Mouse (Mus musculus) MN1 (cell line): Measurements from ENCODE around the gene Gm5072.
"Not testable (repeated sequence)": the region's sequence is repeated elsewhere in the genome, so short reads cannot be mapped to it uniquely, and the experiment has no call there.

ENCODE experiments used
- DNase-seq: peaks from one replicate; pipeline ENCODE4 v3.0.0-alpha.2; 2016; ENCODE audit warnings: low spot score

The Gm5072 gene

DNA sequence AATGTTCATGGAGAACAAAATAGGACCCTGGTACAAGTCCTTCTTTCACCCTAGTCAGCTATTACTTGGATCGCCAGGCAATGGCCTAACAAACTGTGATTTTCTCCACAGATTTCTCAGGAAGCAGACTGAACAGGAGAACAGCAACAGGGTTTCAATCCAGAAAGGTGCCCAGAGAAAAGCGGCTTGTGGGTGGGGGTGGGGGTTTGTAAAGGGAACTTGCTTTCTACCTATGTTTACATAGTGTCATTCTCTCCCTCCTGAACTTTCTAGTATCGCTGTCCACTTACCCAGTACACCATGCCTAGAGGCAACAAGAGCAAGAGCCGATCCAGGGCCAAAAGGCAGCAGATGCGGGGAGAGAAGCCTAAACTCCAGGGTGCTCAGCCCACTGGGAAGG lies at the start of gene Gm5072:
Gene Gm5072, plus strand, starts transcription at position 301 of the 400 bp plus-strand sequence.
- DNase-seq = not testable (repeated sequence)
